Mouse (Mus musculus) forebrain, embryonic 16.5 days (tissue): ENCODE data around the gene Mgst3. TPM values are rescaled to one million over a fixed set of nuclear protein-coding genes. Genes with fewer than 3 reads are reported as not detected.

Experiments used
- ATAC-seq: fragments of 200-750 bp; cut with Nextera tagmentation; 2 replicates; pipeline ENCODE4 v1.8.0; 2017; ENCODE audit warnings: mild to moderate bottlenecking, moderate library complexity
- H3K27ac ChIP-seq: fragments of 300-500 bp; sonication (generic); 2 replicates; pipeline ENCODE4 v1.5.1; 2014; ENCODE audit warnings: low read length, control low read depth
- H3K27me3 ChIP-seq: fragments of 300-500 bp; sonication (generic); replicated peaks from 2 replicates; pipeline ENCODE4 v1.6.1; 2014; ENCODE audit warnings: low read length; ENCODE audit not compliant: control insufficient read depth, insufficient read depth
- H3K36me3 ChIP-seq: fragments of 300-500 bp; sonication (generic); 2 replicates; pipeline ENCODE4 v1.6.1; 2014; ENCODE audit not compliant: control insufficient read depth, insufficient read depth
- H3K4me1 ChIP-seq: fragments of 300-500 bp; sonication (generic); replicated peaks from 2 replicates; pipeline ENCODE4 v1.6.1; 2014; ENCODE audit warnings: low read length; ENCODE audit not compliant: control insufficient read depth, insufficient read depth
- H3K4me2 ChIP-seq: fragments of 300-500 bp; sonication (generic); 2 replicates; pipeline ENCODE4 v1.6.1; 2014; ENCODE audit warnings: mild to moderate bottlenecking, low read length, control low read depth
- H3K4me3 ChIP-seq: fragments of 300-500 bp; sonication (generic); replicated peaks from 2 replicates; pipeline ENCODE4 v1.5.1; 2014; ENCODE audit warnings: mild to moderate bottlenecking, low read length, control low read depth
- H3K9ac ChIP-seq: fragments of 300-500 bp; sonication (generic); replicated peaks from 2 replicates; pipeline ENCODE4 v1.6.1; 2014; ENCODE audit warnings: low read depth, low read length, control low read depth
- H3K9me3 ChIP-seq: fragments of 300-500 bp; sonication (generic); 2 replicates; pipeline ENCODE4 v1.6.1; 2016; ENCODE audit warnings: low read length; ENCODE audit not compliant: control insufficient read depth
- WGBS: fragments of 180-500 bp; shearing (Covaris S2); extraction: QIAGEN DNeasy Blood & Tissue Kit; methylation state at CpG from one replicate; pipeline ENCODE4 v1.1.7; 2014; 5-methylcytosine and 5-hydroxymethylcytosine counted together
- microRNA-seq: library from miRNA; unstranded; fragments of <30 nt; microRNA quantifications from one replicate; pipeline ENCODE4, GENCODE M21; 2017
- polyA plus RNA-seq: library from polyadenylated mRNA; unstranded; fragments of >200 nt; fragmentation: Nextera tagmentation; extraction: Ambion mirVana; gene quantifications from 2 replicates; pipeline ENCODE4 v1.2.1, GENCODE M21; 2015

Gene Mgst3
- polyA plus RNA-seq, 1 experiment from 2014 or later = 109 TPM

GRCm38 (mm10) chr1:167339177-167339781, 54.4 kb downstream of the Mgst3 start:
- WGBS = 48% methylated on average over 8 of the region's 9 CpGs
- peaks cover 11% of the 10 kb centered on the region; the same call in 1 of the 2 replicates for H3K4me1 ChIP-seq
- no peaks in the 10 kb centered on the region for H3K36me3 ChIP-seq
- no peak overlapping the region for H3K9ac ChIP-seq
- H3K27ac ChIP-seq = no peak overlapping the region
- H3K4me3 ChIP-seq = no peak overlapping the region
- H3K9me3 ChIP-seq = no peaks in the 10 kb centered on the region
- no peak overlapping the region for H3K4me2 ChIP-seq
- no peaks in the 10 kb centered on the region for H3K27me3 ChIP-seq
- peak; percentile 54; the same call in 1 of the 2 replicates for ATAC-seq

- Histone ChIP-seq H3K4me3 (no peak overlapping the region), H3K27ac (no peak overlapping the region), H3K4me2 (no peak overlapping the region), H3K9ac (no peak overlapping the region), H3K4me1 (peaks cover 11% of the 10 kb centered on the region; the same call in 1 of the 2 replicates), H3K27me3 (no peaks in the 10 kb centered on the region), H3K36me3 (peaks cover 6% of the 10 kb centered on the region), H3K9me3 (no peaks in the 10 kb centered on the region)
- WGBS = 25% methylated on average over 12 of the region's 12 CpGs
- ATAC-seq = peak; percentile 66; the same call in 1 of the 2 replicates
Observed at GRCm38 (mm10) chr1:167337463-167338095, 56.1 kb downstream of the Mgst3 start.

GRCm38 (mm10) chr1:167336398-167336797, 57.2 kb downstream of the Mgst3 start:
- Histone ChIP-seq H3K27me3 (no peaks in the 10 kb centered on the region), H3K9me3 (no peaks in the 10 kb centered on the region), H3K4me2 (no peak overlapping the region), H3K27ac (no peak overlapping the region), H3K9ac (no peak overlapping the region), H3K4me1 (peaks cover 11% of the 10 kb centered on the region; the same call in 1 of the 2 replicates), H3K4me3 (no peak overlapping the region), H3K36me3 (peaks cover 11% of the 10 kb centered on the region)
- ATAC-seq = no peak
- WGBS = 92% methylated on average over 3 of the region's 3 CpGs

- 95% methylated on average over 8 of the region's 8 CpGs for WGBS
- no peak for ATAC-seq
- H3K36me3 ChIP-seq = peaks cover 29% of the 10 kb centered on the region
Observed at GRCm38 (mm10) chr1:167331106-167331505, 62.5 kb downstream of the Mgst3 start.

GRCm38 (mm10) chr1:167328776-167329175, 64.9 kb downstream of the Mgst3 start:
- H3K4me3 ChIP-seq = no peak overlapping the region
- H3K9ac ChIP-seq = no peak overlapping the region
- WGBS = 94% methylated on average over 6 of the region's 6 CpGs
- H3K36me3 ChIP-seq = peaks cover 33% of the 10 kb centered on the region
- H3K27ac ChIP-seq = no peak overlapping the region
- no peak for ATAC-seq
- no peaks in the 10 kb centered on the region for H3K27me3 ChIP-seq
- no peak overlapping the region for H3K4me2 ChIP-seq
- H3K4me1 ChIP-seq = no peaks in the 10 kb centered on the region
- H3K9me3 ChIP-seq = no peaks in the 10 kb centered on the region

More at GRCm38 (mm10) chr1:167331106-167331505, 62.5 kb downstream of the Mgst3 start:
- H3K27ac ChIP-seq = no peak overlapping the region
- no peaks in the 10 kb centered on the region for H3K27me3 ChIP-seq
- no peak overlapping the region for H3K4me2 ChIP-seq
- no peaks in the 10 kb centered on the region for H3K9me3 ChIP-seq
- H3K9ac ChIP-seq = no peak overlapping the region
- H3K4me3 ChIP-seq = no peak overlapping the region
- H3K4me1 ChIP-seq = no peaks in the 10 kb centered on the region

Small RNAs within 50 kb of the gene (microRNA-seq; reads per million reads assigned to microRNA genes)
- gene Gm25911 = 1.2 reads per million

Other genes with a start within 250 kb of the Mgst3 start
- gene Uck2, start 108.5 kb downstream of the Mgst3 start, polyA plus RNA-seq = 62.7 and 70.3 TPM in 2 replicates
- 74.3 and 79.7 TPM in 2 replicates for gene Tmco1, start 85.5 kb downstream of the Mgst3 start, polyA plus RNA-seq
- gene Aldh9a1, start 43.9 kb downstream of the Mgst3 start, polyA plus RNA-seq = 30.8 and 32.6 TPM in 2 replicates
- gene Lrrc52, start 72.9 kb upstream of the Mgst3 start, polyA plus RNA-seq = not detected in 2 replicates
- gene Rxrg, start 204.5 kb upstream of the Mgst3 start, polyA plus RNA-seq = 40.5 and 61.1 TPM in 2 replicates